Mouse (Mus musculus) stomach, postnatal 0 days (tissue): ENCODE data around the gene Apbb2. TPM values are rescaled to one million over a fixed set of nuclear protein-coding genes. Genes with fewer than 3 reads are reported as not detected.

ENCODE experiments used
- ATAC-seq: fragments of 200-750 bp; cut with Nextera tagmentation; 2 replicates; pipeline ENCODE4 v1.8.0; 2017; ENCODE audit not compliant: low FRiP score, low TSS enrichment
- DNase-seq: peaks from one replicate; pipeline ENCODE4 v3.0.0-alpha.2; 2016; ENCODE audit warnings: low spot score
- H3K27ac ChIP-seq: fragments of 300-500 bp; sonication (generic); replicated peaks from 2 replicates; pipeline ENCODE4 v1.5.1; 2014; ENCODE audit warnings: mild to moderate bottlenecking, control low read depth
- H3K27me3 ChIP-seq: fragments of 300-500 bp; sonication (generic); 2 replicates; pipeline ENCODE4 v1.6.1; 2014; ENCODE audit warnings: low read length; ENCODE audit not compliant: control insufficient read depth, insufficient read depth
- H3K36me3 ChIP-seq: fragments of 300-500 bp; sonication (generic); 2 replicates; pipeline ENCODE4 v1.6.1; 2014; ENCODE audit warnings: low read length, mixed read lengths; ENCODE audit not compliant: control insufficient read depth, insufficient read depth
- H3K4me1 ChIP-seq: fragments of 300-500 bp; sonication (generic); replicated peaks from 2 replicates; pipeline ENCODE4 v1.6.1; 2014; ENCODE audit warnings: antibody characterized with exemption; ENCODE audit not compliant: control insufficient read depth, insufficient read depth
- H3K4me2 ChIP-seq: fragments of 300-500 bp; sonication (generic); replicated peaks from 2 replicates; pipeline ENCODE4 v1.6.1; 2014; ENCODE audit warnings: low read depth, mild to moderate bottlenecking, control low read depth, moderate library complexity
- H3K4me3 ChIP-seq: fragments of 300-500 bp; sonication (generic); 2 replicates; pipeline ENCODE4 v1.5.1; 2014; ENCODE audit warnings: low read depth, low read length, control low read depth
- H3K9ac ChIP-seq: fragments of 300-500 bp; sonication (generic); 2 replicates; pipeline ENCODE4 v1.6.1; 2014; ENCODE audit warnings: mild to moderate bottlenecking, low read length, control low read depth, mixed read lengths
- H3K9me3 ChIP-seq: fragments of 300-500 bp; sonication (generic); 2 replicates; pipeline ENCODE4 v1.6.1; 2016; ENCODE audit warnings: low read length; ENCODE audit not compliant: control insufficient read depth
- CTCF ChIP-seq: IDR thresholded peaks from 2 replicates; pipeline ENCODE4 v1.5.1; 2016; ENCODE audit warnings: antibody characterized with exemption, low read depth, mild to moderate bottlenecking, moderate library complexity
- EP300 ChIP-seq: optimal IDR thresholded peaks from 2 replicates; pipeline ENCODE3; 2016; ENCODE audit warnings: antibody characterized with exemption
- WGBS: fragments of 180-500 bp; shearing (Covaris S2); extraction: QIAGEN DNeasy Blood & Tissue Kit; methylation state at CpG from one replicate; pipeline ENCODE4 v1.1.7; 2014; 5-methylcytosine and 5-hydroxymethylcytosine counted together
- polyA plus RNA-seq: library from polyadenylated mRNA; unstranded; fragments of >200 nt; fragmentation: Nextera tagmentation; extraction: Ambion mirVana; gene quantifications from 2 replicates; pipeline ENCODE4 v1.2.1, GENCODE M21; 2015

Apbb2 gene
- polyA plus RNA-seq, 1 experiment from 2014 or later, result 18.3 TPM

- Histone ChIP-seq H3K27me3 (no peaks in the 10 kb centered on the region), H3K9ac (no peak overlapping the region), H3K4me2 (no peak overlapping the region), H3K4me3 (no peak overlapping the region), H3K27ac (no peak overlapping the region), H3K4me1 (no peaks in the 10 kb centered on the region), H3K36me3 (no peaks in the 10 kb centered on the region), H3K9me3 (no peaks in the 10 kb centered on the region)
- 75% methylated on average over 7 of the region's 7 CpGs for WGBS
- no peak for DNase-seq
- ATAC-seq, result no peak
- TF ChIP-seq EP300 (no peak), CTCF (peak; percentile 91)
Observed at GRCm38 (mm10) chr5:66326395-66326794, 292.2 kb downstream of the Apbb2 start.

GRCm38 (mm10) chr5:66323603-66324002 lies 295.0 kb downstream of the Apbb2 start:
- Histone ChIP-seq H3K36me3 (no peaks in the 10 kb centered on the region), H3K27me3 (no peaks in the 10 kb centered on the region), H3K4me3 (no peak overlapping the region), H3K4me1 (no peaks in the 10 kb centered on the region), H3K4me2 (no peak overlapping the region), H3K27ac (no peak overlapping the region), H3K9me3 (no peaks in the 10 kb centered on the region), H3K9ac (no peak overlapping the region)
- no peak for DNase-seq
- ATAC-seq, result no peak
- WGBS, result 75% methylated on average over 11 of the region's 11 CpGs
- TF ChIP-seq EP300 (no peak), CTCF (no peak)

- 87% methylated on average over 4 of the region's 4 CpGs for WGBS
Observed at GRCm38 (mm10) chr5:66323131-66323530, 295.5 kb downstream of the Apbb2 start.

GRCm38 (mm10) chr5:66319827-66320404 lies 298.7 kb downstream of the Apbb2 start:
- no peak overlapping the region for H3K4me3 ChIP-seq
- H3K9me3 ChIP-seq, result no peaks in the 10 kb centered on the region
- DNase-seq (no peak), ATAC-seq (no peak)
- no peak overlapping the region for H3K4me2 ChIP-seq
- no peak overlapping the region for H3K9ac ChIP-seq
- H3K27me3 ChIP-seq, result no peaks in the 10 kb centered on the region
- WGBS, result 63% methylated on average over 14 of the region's 14 CpGs
- TF ChIP-seq CTCF, result no peak
- no peak for TF ChIP-seq EP300
- H3K27ac ChIP-seq, result no peak overlapping the region
- H3K4me1 ChIP-seq, result no peaks in the 10 kb centered on the region
- H3K36me3 ChIP-seq, result no peaks in the 10 kb centered on the region

More at GRCm38 (mm10) chr5:66323131-66323530, 295.5 kb downstream of the Apbb2 start:
- H3K9ac ChIP-seq, result no peak overlapping the region
- H3K27me3 ChIP-seq, result no peaks in the 10 kb centered on the region
- H3K4me1 ChIP-seq, result no peaks in the 10 kb centered on the region
- H3K27ac ChIP-seq, result no peak overlapping the region
- H3K9me3 ChIP-seq, result no peaks in the 10 kb centered on the region
- no peak for TF ChIP-seq EP300
- TF ChIP-seq CTCF, result no peak
- H3K4me2 ChIP-seq, result no peak overlapping the region
- H3K36me3 ChIP-seq, result no peaks in the 10 kb centered on the region
- H3K4me3 ChIP-seq, result no peak overlapping the region
- DNase-seq (no peak), ATAC-seq (no peak)

- DNase-seq (peak; percentile 57), ATAC-seq (no peak)
- Histone ChIP-seq H3K4me3 (no peak overlapping the region), H3K4me2 (no peak overlapping the region), H3K27ac (no peak overlapping the region), H3K9ac (no peak overlapping the region), H3K9me3 (no peaks in the 10 kb centered on the region), H3K36me3 (no peaks in the 10 kb centered on the region), H3K4me1 (no peaks in the 10 kb centered on the region), H3K27me3 (no peaks in the 10 kb centered on the region)
- WGBS, result 69% methylated on average over 6 of the region's 6 CpGs
- TF ChIP-seq CTCF, result peak; percentile 69
- TF ChIP-seq EP300, result no peak
Observed at GRCm38 (mm10) chr5:66319341-66319740, 299.2 kb downstream of the Apbb2 start.

- no peak for ATAC-seq
- Histone ChIP-seq H3K27ac (no peak overlapping the region), H3K9me3 (no peaks in the 10 kb centered on the region), H3K4me3 (no peak overlapping the region), H3K4me2 (no peak overlapping the region), H3K9ac (no peak overlapping the region), H3K27me3 (no peaks in the 10 kb centered on the region), H3K36me3 (no peaks in the 10 kb centered on the region), H3K4me1 (no peaks in the 10 kb centered on the region)
- TF ChIP-seq CTCF (no peak), EP300 (no peak)
- DNase-seq, result no peak
- 82% methylated on average over 5 of the region's 5 CpGs for WGBS
Observed at GRCm38 (mm10) chr5:66315791-66316190, 302.8 kb downstream of the Apbb2 start.
